Mouse (Mus musculus) right cerebral cortex, postnatal 4 days (tissue): Measurements from ENCODE around the gene Rccd1.

ENCODE experiments used
- DNase-seq: peaks from one replicate; pipeline ENCODE4 v3.0.0-alpha.2; 2022

Gene Rccd1

DNA sequence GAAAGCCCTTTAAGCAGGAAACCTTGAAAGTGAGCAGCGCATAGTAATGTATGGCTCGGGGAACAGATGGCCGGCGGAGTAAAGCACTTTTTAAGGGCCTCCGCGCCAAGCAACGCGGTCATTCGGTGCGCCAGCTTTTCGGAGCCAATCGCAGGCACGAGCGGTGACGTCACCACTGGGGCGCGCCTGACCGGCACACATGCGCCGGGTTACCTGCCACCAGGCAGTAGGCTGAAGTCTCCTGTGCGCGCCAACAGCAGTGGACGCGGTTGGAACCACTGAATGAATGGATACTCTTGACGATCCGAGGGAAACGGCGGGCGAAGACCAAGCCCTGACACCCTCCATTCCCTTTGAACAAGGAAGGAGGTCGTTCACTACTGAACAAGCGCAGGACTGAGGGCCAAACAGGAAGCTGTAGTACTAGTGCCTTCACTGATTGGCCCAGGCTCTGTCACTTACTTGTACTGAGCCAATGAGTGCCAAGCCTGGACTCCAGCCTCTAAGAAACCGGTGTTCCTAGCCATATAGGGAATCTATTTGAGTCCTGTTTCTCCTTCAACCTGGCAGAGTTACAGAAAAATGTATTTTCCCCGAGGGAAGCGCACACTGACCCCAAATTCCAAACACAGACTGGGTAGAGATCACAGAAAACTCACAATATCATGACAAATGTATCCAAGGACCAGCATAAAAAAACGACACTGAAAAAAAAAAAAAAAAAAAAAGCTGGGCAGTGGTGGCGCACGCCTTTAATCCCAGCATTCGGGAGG, at the start of gene Rccd1:
Gene Rccd1 (minus strand): TSS at position 412 of the 773 bp plus-strand sequence.
- DNase-seq: peak; percentile 97

DNA sequence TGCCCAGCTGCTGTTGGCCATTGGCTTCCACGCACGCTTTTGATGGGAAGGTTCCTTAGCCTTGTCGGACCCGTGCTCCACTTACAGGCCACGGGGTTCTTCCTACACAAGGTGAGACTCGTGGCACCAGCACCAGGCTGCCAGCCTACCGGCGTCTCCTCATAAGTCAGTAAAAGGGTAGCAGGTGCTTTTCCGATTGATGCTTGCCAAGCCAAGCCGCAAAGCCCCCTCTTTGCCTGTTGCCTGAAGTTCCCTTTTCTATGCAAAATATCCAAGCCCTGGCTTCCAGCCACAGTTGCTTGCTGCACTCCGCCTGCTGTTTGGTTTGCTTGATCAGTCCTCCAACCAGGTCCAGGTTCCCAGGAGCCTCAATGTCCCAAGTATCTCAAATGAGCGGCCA, 49.6 kb upstream of the Rccd1 start:
- DNase-seq: no peak

DNA sequence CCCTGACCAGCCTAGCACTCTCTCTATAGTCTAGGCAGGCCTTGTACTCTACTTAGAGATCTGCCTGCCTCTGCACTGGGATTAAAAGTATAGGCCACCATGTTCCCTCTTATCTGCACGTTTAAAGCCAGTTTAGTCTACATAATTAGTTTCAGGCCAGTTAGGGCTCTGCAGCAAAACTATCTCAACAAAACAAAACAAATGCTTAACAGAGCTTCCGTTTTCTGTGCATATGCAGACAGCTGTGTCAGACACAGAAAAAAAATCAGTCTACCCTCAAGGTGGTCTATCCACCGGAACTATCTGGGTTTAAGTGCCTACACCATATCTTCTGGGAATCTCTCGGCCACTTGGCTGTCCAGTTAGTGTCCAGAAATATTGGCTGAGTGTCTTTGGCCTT, 49.1 kb upstream of the Rccd1 start:
- DNase-seq: no peak

DNA sequence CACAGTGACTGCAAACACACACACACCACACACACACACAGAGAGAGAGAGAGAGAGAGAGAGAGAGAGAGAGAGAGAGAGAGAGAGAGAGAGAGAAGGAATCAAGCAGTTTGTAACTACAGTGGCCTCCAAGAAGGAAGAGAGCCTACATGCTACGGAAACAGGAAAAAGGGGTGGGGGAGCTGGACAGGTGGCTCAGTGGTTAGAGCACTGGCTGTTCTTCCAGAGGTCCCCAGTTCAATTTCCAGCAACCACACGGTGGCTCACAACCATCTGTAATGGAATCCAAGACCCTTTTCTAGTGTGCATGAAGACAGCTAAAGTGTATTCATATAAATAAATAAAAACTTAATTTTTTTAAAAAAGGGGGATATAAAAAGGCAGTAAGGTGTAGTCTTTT, 48.4 kb upstream of the Rccd1 start:
- no peak for DNase-seq

DNA sequence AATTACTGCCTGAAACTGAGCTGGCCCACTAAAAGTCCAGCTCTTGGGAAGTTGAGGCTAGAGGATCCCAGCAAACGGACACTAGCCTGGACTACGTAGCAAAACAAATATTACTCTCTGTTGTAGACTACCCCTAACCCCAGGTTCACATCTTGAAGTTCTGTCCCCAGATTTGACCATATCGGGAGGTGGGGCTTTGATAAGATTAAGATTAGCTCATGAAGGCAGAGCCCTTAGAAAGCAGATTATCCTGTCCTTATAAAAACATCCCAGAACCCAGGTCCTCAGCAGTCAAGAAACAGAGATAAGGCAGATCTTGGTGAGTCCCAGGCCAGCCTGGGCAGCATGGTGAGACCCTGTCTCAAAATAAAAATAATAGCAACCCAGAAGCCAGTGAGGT, 47.9 kb upstream of the Rccd1 start:
- DNase-seq: no peak

DNA sequence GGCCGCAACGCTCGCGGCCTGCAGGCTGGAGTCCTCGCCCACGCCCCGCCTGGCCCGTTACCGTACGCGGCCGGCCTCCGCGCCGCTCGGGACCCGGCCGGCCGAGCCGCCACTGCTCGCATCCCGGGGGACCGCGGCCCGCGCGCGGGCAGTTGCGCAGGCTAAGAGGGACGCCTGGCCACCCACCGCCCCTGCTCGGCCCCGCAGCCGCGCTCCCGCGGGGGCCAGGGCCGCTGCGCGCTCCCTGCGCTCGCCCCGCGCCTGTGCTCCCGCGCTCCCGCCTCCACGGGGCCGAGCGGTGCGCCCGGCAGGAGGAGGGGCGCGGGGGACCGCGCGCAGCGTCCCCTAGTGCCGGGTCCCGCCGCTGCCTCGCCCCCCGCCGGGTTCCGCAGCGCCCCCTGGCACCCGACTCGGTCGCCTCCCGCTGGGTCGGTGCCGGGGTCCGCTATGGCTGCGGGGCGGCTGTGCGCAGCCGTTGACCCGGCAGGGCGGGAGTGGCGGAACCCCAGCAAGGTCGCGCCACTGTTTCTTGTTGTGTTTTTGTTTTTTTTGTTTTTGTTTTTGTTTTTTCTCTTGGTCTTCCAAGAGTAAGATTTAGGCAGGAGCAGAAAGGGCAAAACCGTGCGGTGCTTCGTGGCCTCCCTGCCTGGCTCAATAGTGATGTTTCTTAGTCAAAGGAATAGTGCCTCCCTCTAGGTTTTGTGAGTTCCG, 46.9 kb upstream of the Rccd1 start, which contains the start of gene Man2a2:
Gene Man2a2 (minus strand): TSS at position 335 of the 711 bp plus-strand sequence.
- peak; percentile 85 for DNase-seq

DNA sequence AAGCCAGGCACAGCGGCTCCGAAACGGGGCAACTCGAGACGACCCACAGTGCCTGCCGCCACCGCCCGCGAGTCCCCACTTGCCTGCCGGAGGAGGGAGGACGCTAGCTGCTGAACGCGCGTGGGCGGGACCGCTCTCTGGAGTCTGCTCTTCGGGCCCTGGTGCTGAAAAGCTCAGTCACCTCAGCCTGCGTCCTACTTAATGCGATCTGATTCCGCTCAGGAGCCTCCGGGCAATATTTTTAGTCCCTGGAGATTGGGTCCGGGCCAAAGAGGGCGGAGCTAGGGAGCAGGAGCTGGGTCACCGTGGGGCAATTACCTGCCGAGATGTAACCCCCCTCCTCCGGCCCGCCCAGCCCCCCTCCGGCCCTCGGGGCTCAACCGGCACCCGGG, 46.4 kb upstream of the Rccd1 start:
- DNase-seq: peak; percentile 77

DNA sequence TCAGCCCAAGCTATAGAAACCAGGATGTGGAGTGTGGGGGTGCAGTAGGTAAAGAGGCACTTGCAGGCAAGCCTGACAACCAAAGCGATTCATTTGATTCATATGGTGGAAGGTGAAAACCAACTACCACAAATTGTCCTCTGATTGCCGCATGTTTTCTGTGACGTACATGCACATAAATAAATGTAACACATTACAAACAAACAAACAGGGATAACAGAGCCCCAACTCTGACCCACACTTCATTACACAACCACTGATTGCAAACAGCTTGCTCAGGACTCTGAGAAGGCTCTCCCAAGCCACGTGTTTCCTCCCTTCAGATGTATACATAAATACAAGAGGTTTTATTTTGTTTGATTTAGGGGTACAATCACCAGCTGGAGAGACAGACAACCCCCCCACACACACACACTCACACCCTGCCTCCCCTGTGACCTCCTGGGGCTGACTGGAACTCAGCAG, 45.7 kb upstream of the Rccd1 start:
- DNase-seq: no peak

DNA sequence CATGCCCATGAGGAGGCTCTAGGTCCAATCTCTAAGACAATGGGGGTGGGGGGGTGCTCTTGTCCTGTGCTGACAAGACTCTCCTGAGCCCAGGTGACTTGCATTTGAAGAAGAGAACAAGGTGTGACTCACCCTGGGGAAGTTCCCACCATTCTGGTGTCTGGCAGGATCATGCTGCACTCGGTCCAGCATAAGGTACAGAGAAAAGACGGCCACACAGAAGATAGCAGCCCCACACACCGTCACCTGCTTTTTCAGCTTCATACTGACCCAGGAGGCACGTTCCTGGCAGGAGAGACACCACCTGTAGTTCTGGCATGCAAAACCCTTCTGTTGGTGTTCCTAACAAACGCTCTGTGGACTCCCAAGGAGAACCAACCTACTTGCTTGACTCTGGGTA, 45.2 kb upstream of the Rccd1 start:
- no peak for DNase-seq

DNA sequence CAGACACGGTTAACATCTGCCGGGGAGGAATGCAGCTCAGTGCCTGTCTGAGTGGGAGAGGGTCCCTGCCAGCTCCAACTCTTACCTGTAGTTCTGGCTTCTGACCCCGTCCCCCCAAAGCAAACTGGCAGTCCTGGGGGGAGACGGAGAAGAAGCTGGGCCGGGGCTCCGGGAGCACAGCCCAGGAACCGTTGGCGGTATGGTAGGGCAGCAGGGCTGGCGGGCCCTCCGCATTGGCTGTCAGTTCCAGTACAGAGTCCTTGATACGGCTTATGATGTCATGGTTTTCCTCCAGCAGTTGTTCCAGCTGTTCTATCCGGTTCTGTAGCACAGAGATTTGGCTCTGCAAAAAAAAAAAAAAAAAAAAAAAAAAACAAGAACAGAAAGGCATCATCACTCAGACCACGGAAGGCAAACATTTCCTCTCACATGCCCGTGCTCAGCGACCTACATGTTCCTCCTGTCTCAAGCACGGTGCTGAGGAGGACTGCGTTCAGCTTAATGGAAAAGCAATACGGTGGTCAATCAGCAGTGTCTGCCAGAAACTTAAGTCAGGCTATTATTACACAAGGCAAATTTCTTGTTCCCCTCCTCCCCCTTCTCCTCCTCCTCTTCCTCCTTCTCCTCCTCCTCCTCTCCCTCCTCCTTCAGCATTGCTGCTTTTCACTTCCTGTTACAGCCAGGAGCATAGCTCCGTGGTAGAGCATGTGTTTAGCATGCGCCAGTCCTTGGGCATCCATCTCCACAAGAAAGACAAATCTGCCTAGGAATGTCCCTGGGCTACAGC, 44.6 kb upstream of the Rccd1 start:
- no peak for DNase-seq

DNA sequence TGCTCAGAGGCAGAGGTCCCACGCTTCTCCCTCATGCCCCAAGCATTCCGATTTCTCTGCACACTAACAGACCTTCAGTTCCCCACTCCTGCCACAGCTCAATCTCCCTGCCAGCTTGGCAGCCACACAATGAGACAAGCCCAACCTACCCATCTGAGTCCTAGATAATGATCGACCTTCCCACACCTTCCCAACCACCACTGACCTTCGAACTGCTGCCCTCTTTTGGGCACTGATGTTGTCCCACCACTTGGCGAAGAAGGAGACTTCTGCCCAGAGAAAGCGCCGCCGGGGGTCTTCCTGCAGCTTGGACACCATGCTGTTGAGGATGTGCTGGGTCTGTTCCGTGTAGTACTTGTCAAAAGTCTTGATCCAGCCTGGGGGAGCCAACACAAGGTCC, 43.8 kb upstream of the Rccd1 start:
- DNase-seq: no peak

DNA sequence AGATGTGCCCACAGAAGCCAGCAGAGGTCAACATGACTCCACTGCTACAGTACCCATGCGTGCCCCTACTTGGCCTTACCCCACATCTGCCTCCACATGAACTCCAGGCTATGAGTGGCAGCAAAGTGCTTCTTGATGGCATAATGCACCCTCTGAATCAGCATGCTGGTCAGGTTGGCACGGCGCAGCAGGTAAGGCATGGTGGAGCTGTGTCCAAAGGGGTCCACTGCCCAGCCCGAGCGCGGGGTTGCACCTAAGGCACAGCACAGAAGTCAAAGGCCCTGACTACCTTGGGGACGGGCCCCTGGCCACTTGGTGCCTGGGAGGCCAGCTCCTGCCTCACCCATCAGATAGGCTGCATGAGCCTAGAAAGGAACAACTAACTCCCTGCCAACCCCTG, 43.0 kb upstream of the Rccd1 start:
- DNase-seq: no peak

DNA sequence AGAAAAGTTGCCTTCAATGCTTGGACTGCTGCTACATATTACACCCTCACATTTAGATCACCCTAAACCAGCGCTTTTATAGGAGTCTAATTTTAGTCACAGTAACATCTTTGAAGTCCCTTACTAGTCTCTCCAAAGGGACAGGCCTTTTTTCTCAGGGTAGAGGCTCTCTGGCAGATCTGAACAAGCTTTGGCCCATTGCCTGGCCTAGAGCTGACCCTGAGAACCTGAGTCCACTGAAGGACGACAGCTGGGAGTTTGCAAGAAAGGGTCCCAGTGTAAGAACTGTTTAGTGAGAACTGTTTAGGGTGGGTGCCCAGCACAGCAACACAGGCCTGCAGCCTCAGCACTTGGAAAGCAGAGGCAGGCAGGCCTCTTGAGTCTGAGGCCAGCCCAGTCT, 41.5 kb upstream of the Rccd1 start:
- no peak for DNase-seq

DNA sequence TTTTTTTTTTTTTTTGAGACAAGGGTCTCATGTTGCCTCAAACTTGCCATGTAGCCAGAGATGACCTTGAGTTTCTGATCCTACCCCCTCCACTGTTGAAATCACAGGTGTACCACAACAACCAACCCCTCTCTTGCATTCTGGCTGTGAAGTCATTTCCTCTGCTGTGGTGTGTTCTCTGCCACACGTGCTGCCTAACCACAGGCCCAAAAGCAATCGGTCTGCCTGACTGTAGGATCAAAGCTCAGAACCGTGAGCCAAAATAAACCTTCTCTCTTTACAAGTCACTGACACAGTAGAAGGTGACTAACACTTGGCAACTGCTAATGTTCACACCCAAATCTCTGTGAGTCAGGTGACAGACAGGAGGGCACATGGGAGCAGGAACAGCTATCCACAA, 36.2 kb upstream of the Rccd1 start:
- no peak for DNase-seq

DNA sequence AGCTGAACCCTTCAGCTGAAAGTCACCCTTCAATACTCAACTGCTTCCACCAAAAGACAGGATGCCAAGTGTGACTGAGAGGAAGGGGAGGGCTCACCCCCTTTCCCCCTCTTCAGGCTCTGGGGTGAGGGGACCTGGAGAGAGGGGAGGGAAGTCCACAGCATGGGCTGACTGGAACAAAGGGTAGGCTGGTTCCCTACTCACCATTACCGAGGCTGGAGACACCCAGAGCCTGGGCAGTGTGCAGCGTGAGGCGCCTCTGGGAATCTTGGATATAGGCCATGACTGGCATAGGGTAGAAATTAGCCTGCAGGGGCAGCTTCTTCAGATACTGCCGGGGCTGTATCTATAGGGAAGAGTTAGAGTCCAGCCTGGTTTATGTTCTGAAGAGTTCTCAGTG, 33.8 kb upstream of the Rccd1 start:
- DNase-seq: no peak

DNA sequence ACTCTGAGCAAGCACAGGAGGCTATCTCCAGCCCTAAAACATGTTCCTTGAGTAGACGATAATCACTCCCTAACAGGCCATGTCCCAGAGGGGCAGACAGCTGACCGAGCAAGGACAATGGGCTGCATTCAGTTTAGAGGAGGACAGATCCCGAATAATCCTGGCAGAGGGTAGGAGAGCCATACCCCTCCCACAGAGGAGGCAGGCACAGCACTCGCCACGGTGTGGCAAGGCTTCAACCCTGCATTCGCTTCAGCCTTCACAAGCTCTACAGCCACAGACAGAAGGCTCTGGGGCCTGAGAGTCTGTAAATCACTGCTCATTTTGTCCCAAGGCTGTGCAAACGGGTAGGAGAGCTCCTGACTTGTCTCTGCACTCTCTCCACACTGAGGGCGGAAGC, 32.9 kb upstream of the Rccd1 start:
- no peak for DNase-seq

DNA sequence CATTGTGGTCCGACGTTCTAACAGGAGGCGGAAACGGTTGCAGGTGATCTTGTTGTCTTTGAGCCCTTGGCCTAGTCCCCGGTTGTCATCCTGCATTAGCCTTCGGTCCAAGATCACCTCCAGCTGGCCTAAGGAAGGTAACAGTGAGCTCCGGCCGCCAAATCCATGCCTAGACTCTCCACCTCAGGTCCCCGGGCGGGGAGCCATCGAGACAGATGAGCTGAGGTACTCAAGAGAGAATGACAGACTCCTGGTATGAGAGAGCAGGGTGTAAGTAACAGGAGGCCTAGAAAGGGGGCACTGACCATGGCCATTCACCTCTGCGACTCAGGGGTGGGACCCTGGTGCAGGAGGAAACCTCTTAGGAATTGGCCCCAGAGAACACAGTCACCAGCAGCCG, 32.1 kb upstream of the Rccd1 start:
- no peak for DNase-seq

DNA sequence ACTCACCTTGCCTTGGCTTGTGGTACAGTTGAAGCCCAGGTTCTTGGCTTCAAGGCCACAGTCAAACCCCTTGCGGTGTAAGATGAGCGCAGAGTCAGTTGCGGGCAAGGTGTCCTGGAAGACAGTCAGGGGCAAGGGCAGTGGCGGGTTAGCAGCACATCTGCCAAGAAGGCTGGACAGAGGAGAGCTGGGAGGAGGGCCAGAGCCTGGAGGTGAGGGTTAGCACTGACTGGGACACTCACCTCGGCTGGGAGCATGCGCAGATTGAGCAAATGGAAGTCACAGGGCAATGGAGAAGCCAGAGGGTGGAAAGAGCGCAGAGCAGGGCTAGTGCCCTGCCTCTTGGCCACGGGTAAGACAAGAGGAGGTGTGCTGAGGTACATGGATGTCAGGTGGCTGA, 28.7 kb upstream of the Rccd1 start:
- DNase-seq: no peak

DNA sequence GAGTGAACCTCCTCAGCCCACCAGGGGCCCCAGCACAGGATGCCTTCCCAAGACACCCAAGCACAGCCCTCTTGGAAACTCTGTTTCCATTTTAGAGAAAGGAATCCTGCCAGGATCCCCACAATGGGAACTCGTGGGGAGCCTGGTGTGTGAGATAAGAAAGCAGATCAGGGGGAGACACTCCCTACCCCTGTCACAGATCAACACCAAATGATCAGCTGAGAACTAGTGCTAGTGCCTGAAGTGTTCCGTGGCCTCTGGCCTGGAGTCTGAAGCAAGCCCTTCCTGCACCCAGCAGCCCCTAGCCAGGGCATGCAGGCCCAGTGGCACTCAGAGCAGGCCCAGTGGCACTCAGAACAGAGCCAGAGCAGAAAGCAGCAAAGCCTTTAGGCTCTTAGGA, 26.6 kb upstream of the Rccd1 start:
- DNase-seq: no peak

DNA sequence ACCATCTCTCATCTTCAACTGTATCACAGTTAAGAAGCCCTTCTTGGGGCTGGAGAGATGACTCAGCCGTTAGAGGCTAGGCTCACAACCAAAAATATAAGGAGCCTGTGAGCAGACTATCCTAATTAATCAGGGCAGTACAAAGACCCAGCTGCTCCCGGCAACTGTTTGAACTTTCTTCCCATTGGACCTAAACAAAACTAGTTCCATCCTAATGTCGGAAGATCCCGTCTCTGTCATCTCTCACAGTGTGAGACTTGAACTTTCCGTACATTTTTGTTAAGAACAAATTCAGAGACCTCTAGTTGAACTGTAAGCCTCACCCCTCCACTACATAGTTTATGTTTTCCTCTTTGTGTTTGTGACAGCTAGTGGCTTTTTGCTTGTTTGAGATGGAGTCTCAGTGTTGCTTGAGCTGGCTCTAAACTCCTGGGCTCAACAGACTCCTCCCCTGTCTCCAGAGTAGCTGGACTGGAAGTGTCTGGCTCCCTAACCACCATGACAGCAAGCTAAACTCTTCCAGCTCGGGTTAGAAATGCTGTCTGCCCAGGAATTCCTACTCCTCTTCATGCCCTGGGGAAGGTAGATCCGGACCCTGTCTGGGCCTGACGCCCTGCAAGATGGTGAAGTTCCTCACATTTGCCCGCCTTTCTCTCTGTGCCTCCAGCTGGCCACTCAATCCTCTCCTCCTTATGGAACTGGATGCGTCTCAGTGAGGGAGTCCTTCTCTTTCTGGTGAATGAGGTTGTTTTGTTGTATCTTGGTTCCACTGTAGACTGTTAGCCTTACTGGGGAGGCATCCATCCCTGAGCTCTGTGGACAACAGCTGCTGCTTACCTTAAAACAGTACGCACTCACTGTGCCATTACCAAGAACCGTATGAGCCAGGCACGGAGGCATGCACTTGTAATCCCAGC, 23.7 kb upstream of the Rccd1 start:
- no peak for DNase-seq

DNA sequence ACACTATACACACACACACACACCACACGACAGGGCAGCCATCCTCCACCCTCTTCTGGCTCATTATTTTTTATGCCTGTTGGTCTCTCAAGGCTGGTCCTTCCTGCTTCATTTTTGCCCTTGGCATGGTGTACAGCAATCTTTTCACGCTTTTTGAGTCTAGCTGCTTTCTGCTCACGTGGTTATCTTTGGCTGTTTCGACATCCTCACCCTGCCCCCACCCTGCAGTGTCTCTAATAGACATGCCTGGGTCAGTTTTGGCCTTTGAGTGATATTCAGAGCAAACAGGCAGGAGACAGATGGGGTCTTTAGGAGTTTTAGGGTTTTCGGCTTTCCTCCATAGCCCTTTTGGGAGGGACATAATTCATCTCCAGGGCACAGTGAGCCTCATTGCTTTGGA, 22.6 kb upstream of the Rccd1 start:
- DNase-seq: no peak

DNA sequence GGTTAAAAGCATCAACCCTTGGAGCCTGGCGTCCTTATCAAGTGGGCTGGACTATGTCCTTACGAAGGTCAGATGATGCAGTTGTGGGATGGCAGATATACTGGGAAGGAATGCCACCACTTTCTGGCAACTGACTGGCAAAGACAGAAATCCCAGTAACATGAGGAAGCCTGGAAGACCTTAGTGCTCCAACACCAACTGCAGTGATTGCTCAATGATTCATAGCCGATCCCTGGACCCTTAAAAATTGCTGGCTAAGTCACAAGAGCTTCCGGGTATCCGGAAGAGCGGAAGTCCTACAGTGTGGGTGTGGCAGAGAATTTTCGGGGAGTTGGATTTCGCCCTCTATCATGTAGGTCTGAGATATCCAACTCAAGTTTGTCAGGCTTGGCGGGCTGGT, 21.9 kb upstream of the Rccd1 start:
- DNase-seq: no peak
